34 mouse cellular contexts compared by ENCODE assay signal in the genomic region with DNA sequence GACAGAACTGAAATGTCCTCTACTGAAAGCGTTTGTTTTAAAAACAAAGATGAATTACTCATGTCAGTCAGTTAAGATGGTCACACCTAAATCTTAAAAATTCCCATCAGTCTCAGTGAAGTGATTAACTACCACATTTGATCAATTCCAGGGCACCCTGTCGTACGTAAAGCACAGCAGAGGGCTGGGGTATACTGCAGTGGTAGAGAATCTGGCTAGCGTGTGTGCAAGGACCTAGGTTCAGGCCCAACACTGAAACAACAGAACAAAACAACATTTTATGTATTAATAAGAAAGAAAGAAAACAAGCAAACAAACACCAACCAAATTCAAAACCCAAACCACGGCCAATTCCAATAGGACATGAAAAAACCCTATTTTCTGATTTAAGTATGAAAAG. TPM values are rescaled to one million over a fixed set of nuclear protein-coding genes. Genes with fewer than 3 reads are reported as not detected.
"Had no signal": no experiment of that assay in that cellular context is flagged by ENCODE, and none has a peak within 500 bp of the region (broad histone marks: within the 10 kb centered on the region; RNA-seq: fewer than 3 reads in every experiment).

No protein-coding gene starts in this region.

- H3K27me3 ChIP-seq: heart, embryonic 13.5 days; heart, embryonic 15.5 days; hindbrain, embryonic 12.5 days; hindbrain, embryonic 13.5 days; hindbrain, embryonic 15.5 days; intestine, embryonic 15.5 days; kidney, embryonic 15.5 days had no signal

- H3K36me3 ChIP-seq: hindbrain, embryonic 15.5 days; intestine, embryonic 15.5 days had no signal

- H3K9ac ChIP-seq: heart, embryonic 13.5 days; heart, embryonic 15.5 days; hindbrain, embryonic 12.5 days; hindbrain, embryonic 13.5 days; hindbrain, embryonic 14.5 days; hindbrain, embryonic 15.5 days; intestine, embryonic 15.5 days; kidney, embryonic 15.5 days had no signal

- H3K4me3 ChIP-seq: heart, embryonic 13.5 days; heart, embryonic 15.5 days; hindbrain, embryonic 10.5 days; hindbrain, embryonic 12.5 days; hindbrain, embryonic 13.5 days; hindbrain, embryonic 15.5 days; intestine, embryonic 15.5 days; kidney, embryonic 15.5 days; layer of hippocampus, adult 2 months; left cerebral cortex, adult 2 months had no signal

- H3K27ac ChIP-seq: heart, embryonic 13.5 days; heart, embryonic 15.5 days; hindbrain, embryonic 10.5 days; hindbrain, embryonic 12.5 days; hindbrain, embryonic 13.5 days; hindbrain, embryonic 14.5 days; hindbrain, embryonic 15.5 days; hindbrain, postnatal 0 days; intestine, embryonic 15.5 days; kidney, embryonic 15.5 days; kidney, postnatal 0 days; layer of hippocampus, adult 2 months; left cerebral cortex, adult 2 months had no signal

- H3K4me1 ChIP-seq: hindbrain, embryonic 13.5 days; hindbrain, embryonic 15.5 days had no signal

- H3K9me3 ChIP-seq: heart, embryonic 13.5 days; heart, embryonic 15.5 days; hindbrain, embryonic 10.5 days; hindbrain, embryonic 12.5 days; hindbrain, embryonic 13.5 days; hindbrain, embryonic 15.5 days; intestine, embryonic 15.5 days; kidney, embryonic 15.5 days had no signal

- H3K4me2 ChIP-seq: heart, embryonic 13.5 days; heart, embryonic 15.5 days; hindbrain, embryonic 12.5 days; hindbrain, embryonic 13.5 days; hindbrain, embryonic 14.5 days; hindbrain, embryonic 15.5 days; intestine, embryonic 15.5 days; kidney, embryonic 15.5 days had no signal

- DNase-seq: heart, postnatal 10 days; heart, postnatal 14 days; heart, postnatal 36 days; heart, postnatal 4 days; kidney, adult 11 months; kidney, adult 18-20 months; kidney, adult 2 months; kidney, adult 8-10 months; kidney, adult 9 months; kidney, postnatal 10 days; kidney, postnatal 14 days; kidney, postnatal 25 days; kidney, postnatal 36 days; kidney, postnatal 4 days; layer of hippocampus, adult 9-11 months; layer of hippocampus, postnatal 36 days had no signal

- ATAC-seq: hindbrain, embryonic 16.5 days; hindbrain, postnatal 0 days; inflammation-experienced regulatory T-cells, adult 6 months; intestine, embryonic 15.5 days; intestine, embryonic 16.5 days; intestine, postnatal 0 days had no signal

RNA-seq across cellular contexts. Expression of gene Lmod3, which starts 33.8 kb away (rescaled TPM):
- polyA plus RNA-seq: hindbrain, embryonic 10.5 days; hindbrain, embryonic 14.5 days; hindbrain, embryonic 15.5 days; hindbrain, embryonic 16.5 days; hindbrain, postnatal 0 days; kidney, embryonic 14.5 days had no signal
